Mouse (Mus musculus) ES-Bruce4 (cell line): ENCODE data around the gene Minpp1.

Experiments used
- EP300 ChIP-seq: IDR thresholded peaks from 2 replicates; pipeline ENCODE4 v1.6.1; 2011; ENCODE audit warnings: low read depth, low read length; ENCODE audit not compliant: insufficient read depth
- POLR2A ChIP-seq: IDR thresholded peaks from one replicate; pipeline ENCODE4 v1.8.1; 2011; ENCODE audit warnings: low read length; ENCODE audit not compliant: insufficient read depth

- TF ChIP-seq POLR2A (no peak), EP300 (no peak)
These were observed 20.9 kb downstream of the Minpp1 start for GRCm38 (mm10) chr19:32506514-32506913.
